Mouse (Mus musculus): Measurements from ENCODE around the gene Fam172a.

Fam172a gene

DNA sequence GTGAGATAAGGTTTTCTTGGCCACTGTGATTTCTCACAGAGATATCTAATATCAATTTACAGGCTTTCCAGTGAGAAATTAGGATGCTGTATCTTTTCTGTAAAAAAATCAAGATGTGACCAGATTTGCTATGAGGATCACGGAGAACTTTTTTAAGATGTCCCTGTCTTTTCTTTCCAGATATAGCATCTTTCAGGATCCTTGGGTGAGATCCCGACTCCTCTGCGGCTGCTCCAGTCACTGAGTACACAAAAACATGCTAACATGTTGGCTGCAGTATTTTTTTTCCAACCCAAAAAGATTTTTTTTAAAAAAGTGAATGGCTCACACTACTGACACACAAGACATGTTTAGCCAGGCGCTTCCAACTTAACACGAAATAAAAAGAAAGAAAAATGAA lies 476.9 kb downstream of the Fam172a start:
- DNase-seq (ENCODE audit: low spot score in 2 of 2): no peak

DNA sequence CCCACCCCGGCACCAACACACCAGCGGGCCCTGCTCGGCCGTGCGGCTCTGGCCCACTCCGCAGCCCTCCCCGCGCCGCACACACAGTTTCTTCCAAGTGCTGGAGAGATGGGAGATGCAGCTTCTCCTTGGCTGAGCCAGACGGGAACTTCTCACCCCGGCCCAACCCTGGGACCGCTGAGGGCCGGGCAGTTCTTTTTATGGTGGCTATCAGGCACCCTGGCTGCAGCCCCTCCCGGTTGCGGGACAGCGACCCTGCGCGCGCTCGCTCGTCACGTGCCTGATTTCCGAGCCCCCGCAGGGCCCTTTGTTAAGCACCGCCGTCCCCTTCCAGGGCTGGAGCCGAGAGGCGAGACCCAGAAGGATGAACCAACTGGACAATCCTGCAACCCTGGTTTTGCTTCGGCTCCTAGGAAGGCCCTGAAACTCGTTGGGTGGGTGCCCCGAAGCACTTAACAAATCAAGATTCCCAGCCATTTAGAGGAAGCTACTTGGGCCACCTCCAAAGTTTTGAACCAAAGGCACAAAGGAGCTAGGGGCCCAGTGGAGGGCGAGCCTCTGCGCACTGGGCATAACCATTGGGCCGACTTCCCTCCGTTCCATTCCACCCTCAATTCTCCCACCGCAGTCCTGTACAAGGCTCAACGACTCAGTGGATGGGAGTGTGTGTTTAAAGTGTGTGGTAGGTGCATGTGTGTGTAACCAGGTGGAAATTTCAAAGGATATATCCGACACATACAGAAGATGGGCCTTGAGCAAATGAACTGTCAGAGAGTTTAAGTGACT lies 477.7 kb downstream of the Fam172a start:
- DNase-seq (ENCODE audit: low spot score in 2 of 2): no peak

DNA sequence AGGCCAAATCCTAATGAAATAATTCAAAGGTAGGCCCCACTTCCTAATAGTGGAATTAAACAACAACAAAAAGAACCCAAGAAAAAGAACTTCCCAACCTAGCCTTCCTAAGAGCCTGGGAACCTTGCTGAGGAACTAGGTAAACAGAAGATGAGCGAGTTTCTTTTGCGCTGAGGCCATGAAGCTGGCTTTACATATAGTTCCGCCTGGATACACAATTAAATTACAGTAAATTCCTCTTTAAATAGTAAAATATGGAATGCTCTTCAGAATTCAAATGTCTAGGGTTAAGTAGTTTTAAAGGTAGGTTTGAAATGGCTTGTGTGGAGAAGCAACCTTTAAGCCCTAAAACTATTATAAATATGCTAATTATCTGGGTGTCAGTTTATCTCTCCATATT lies 478.4 kb downstream of the Fam172a start:
- no peak for DNase-seq (ENCODE audit: low spot score in 2 of 2)

DNA sequence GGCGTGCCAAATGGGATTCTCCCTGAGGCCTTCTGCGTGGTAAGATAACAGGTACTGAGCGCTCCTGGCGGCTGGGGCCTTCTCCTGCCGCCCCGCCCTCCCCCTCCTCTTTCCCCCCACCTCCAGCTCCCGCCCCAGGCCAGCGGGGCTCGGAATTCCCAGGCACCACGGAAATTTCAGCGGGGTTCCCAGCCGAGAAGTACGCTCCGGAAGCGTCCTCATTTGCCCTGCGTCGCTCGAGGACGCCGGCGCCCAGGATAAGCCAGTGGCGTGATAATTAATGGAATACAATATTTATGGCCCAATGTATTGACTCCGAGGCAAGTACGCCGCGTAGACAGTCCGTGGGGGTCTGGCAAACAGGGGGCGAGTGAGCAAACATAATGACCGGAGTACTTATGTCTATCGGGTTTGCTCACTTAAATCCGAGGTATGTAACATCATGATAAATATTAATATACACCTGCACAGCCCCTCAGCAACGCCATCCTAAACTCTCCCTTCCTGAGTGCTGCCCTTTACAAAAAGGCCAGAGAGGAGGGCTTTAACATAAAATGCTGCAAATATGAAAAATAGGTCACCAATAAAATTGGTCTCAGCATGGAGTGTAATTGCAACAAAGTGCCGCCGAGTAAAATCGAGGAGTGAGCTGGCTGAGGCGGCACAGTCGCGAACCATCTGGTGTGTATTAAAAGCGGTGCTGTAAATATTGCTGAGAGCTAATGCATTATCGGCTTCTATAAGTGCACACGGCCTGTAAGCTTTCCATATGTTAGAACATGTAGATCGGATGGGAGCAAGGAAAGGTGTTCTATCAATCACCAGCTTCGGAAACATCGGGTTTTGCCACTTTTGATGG lies 479.5 kb downstream of the Fam172a start:
- no peak for DNase-seq (ENCODE audit: low spot score in 2 of 2)

GRCm38 (mm10) chr13:78181930-78182558 lies 480.2 kb downstream of the Fam172a start:
- DNase-seq (ENCODE audit: low spot score in 2 of 2): no peak

GRCm38 (mm10) chr13:78183004-78183403 lies 481.2 kb downstream of the Fam172a start:
- DNase-seq (ENCODE audit: low spot score in 2 of 2): no peak

GRCm38 (mm10) chr13:78183986-78184385 lies 482.2 kb downstream of the Fam172a start:
- DNase-seq (ENCODE audit: low spot score in 2 of 2): no peak

DNA sequence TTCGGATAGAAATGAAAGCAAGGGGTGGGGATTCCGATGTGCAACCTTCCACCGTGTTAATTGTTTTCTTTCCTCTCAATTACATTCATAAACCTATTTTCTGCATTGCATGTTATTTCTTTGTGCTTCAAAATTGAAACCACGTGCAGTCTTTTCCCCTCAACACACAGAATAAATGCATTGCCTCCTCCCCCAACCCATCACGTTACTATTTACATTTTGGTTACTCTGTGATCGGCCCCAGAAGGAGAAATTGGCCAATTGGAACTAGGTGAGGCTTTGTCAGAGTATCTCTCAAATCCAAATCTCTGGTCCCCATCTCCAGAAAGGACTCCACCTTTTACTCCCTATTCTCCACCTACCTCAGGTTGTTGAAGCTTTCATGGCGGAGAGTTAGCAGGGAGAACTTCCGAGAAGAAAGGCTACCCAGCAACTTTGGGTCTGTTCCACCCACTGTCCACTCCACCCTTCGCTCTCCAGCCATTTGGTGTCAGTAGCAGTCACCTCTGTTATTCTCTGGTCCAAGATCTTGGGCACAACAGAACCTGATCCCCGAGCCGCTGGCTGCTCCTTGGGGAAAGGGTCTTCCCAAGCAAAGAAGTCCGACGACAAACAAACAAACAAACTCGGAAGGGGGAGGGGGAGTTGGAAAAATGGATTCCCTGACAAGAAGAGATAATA lies 483.1 kb downstream of the Fam172a start:
- no peak for DNase-seq (ENCODE audit: low spot score in 2 of 2)

GRCm38 (mm10) chr13:78186340-78186946 lies 484.6 kb downstream of the Fam172a start:
- no peak for DNase-seq (ENCODE audit: low spot score in 2 of 2)

DNA sequence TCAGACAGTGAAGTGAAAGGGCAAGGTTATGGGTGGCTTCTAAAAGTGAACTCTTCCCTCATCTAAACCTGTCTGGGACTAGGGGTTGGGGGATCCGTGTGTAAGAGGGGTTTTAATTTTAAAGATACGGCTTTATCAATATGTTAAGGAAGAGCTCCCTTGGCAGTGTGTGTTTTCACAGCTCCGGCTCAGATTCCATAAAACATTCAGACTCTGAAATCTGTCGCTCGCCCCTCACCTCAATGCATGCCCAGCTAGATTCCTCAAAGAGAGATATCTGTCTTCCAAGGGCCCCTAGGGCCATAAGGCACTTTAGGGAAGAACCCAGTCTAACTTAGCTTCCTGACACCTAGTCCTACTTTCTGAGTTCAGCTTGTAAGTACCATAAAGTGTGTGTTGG lies 486.0 kb downstream of the Fam172a start:
- DNase-seq (ENCODE audit: low spot score in 2 of 2): no peak

GRCm38 (mm10) chr13:78189586-78189985 lies 487.8 kb downstream of the Fam172a start:
- no peak for DNase-seq (ENCODE audit: low spot score in 2 of 2)

DNA sequence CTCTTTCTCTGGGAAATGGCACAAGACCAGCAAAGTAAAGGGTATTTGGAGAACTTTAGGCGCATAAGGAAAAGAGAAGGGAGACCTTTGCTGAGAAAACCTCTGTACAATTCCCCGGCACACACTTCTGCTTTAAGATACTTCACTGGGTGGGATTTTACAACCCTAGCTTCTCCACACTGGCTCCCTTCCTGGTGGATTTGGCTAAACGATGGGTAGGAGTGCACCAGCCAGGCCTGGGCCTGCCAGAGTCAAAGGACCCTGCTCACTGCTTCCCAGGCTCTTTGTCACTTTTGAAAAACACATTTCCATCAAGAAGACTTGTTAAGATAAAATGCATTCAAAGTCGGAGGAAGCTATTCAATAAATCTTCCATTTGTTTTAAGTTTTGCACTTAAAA lies 491.4 kb downstream of the Fam172a start:
- DNase-seq (ENCODE audit: low spot score in 2 of 2): no peak

GRCm38 (mm10) chr13:78194135-78194849 lies 492.5 kb downstream of the Fam172a start:
- DNase-seq (ENCODE audit: low spot score in 2 of 2): no peak

- DNase-seq (ENCODE audit: low spot score in 2 of 2): no peak
Observed at GRCm38 (mm10) chr13:78194850-78195600, 493.2 kb downstream of the Fam172a start.

- DNase-seq (ENCODE audit: low spot score in 2 of 2): no peak
Observed at GRCm38 (mm10) chr13:78195601-78196115, 493.8 kb downstream of the Fam172a start.

GRCm38 (mm10) chr13:78196236-78196796 lies 494.5 kb downstream of the Fam172a start:
- no peak for DNase-seq (ENCODE audit: low spot score in 2 of 2)

- no peak for DNase-seq (ENCODE audit: low spot score in 2 of 2)
Observed at GRCm38 (mm10) chr13:78197286-78197818, 495.5 kb downstream of the Fam172a start.

DNA sequence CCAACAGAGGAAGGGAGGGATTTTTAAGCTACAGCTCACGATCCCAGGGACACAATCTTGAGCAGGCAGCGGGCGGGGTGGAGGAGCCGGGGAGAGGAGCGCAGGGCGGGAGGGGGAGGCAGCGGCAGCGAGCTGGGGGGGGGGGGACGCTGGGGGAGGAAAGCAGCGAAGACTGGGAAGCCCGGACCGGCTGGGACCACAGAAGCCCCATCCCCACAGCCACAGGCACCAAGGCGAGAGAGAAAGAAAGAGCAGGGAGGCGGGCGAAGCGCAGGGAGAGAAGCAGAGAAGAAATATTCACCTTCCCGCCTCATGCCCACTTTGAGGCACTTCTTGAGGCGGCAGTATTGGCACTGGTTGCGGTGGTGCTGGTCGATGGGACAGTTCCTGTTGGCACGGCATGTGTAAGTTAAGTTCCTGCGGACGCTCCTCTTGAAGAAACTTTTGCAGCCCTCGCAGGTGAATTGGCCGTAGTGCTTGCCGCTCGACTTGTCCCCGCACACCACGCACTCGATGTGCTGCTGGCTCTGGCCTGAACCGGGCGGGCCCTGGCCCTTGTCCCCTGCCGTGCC lies 496.1 kb downstream of the Fam172a start:
- DNase-seq (ENCODE audit: low spot score in 2 of 2): no peak

- no peak for DNase-seq (ENCODE audit: low spot score in 2 of 2)
Observed at GRCm38 (mm10) chr13:78198391-78198870, 496.6 kb downstream of the Fam172a start.

All from urinary bladder, postnatal 4 days (tissue).